Mouse (Mus musculus) left cerebral cortex, postnatal 10 days (tissue): ENCODE measurements around the gene Ibsp. TPM values are rescaled to one million over a fixed set of nuclear protein-coding genes. Genes with fewer than 3 reads are reported as not detected.

Experiments
- DNase-seq, 2 experiments: peaks; one replicate each; pipeline ENCODE4 v3.0.0; 2021 to 2022; ENCODE audit warnings: low spot score in 2 of 2, mixed read lengths in 1 of 2; ENCODE audit errors: extremely low spot score in 1 of 2
- intact Hi-C: fragments of 180-260 bp; cut with DNase I; formaldehyde crosslinking; loops from one replicate; pipeline ENCODE4 v1.15.1; 2025
- microRNA-seq: library from miRNA; unstranded; fragments of <30 nt; microRNA quantifications from one replicate; pipeline ENCODE4 v1.2.0, GENCODE M21; 2022
- total RNA-seq, 2 experiments: library from RNA; stranded (reverse); gene quantifications; 2 replicates each; pipeline ENCODE4 v1.2.3; 2021

The Ibsp gene
- total RNA-seq, 2 experiments from 2014 or later, result 0.49 to 0.90 TPM

DNA sequence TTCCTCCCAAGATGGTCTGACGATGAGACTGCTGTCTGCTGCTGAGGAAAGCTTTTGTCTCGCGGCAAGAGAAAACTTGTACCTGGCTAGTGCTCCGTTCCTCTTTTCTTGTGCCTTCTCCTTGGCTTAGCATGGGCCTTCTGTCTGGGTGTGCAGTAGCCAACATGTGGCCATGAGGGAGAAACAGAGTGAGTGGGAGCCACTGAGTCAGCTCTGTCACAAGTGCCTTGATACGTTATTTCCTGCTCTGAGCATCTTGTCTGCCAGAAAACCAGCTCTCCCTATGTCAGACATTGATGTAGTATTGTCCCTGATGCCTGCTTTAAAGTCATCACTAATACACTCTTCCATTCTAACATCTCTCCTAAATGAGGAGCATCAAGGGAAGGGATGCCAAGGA lies 40.0 kb downstream of the Ibsp start:
- no peak for DNase-seq
- intact Hi-C loops, result loop anchor here (5.0 kb wide), 1 partner anchor 342 kb away; no protein-coding TSS in a partner anchor

DNA sequence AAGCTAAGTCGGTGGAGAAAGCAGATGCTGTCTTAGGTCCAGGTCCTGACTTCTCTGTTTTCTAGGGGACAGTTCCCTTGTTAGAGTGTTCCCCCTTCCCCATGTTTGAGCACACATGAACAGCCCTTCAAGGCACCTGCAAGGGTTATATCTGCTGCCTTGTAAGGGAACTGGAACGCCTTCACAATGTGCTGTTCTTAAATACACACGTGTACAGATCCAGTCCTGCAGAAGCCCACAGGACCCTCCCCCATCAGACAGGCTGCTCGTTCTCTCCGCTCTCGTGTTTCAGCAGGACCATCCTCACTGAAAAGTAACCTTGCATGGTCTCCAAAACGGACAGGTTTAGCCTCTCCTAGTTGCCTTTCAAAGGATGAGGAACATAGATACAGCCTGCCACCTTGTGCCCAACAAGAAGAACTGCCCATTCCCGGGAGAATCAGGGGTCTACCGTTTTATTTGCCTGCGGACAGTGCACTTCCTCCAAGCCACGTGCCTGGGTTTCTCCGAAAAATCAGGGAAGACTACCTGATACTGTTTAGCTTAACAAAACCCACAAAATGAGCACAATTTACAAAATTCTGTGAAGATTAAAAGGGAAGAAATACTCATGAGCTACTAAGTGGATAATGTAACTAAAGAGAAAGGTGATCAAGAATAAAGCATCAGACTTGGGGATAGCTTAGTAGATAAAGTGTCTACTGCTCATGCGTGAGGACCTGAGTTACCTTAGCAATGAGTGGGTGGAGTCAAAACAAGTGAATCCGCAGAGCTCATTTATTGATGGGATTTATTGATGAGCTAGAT lies 40.9 kb downstream of the Ibsp start:
- intact Hi-C loops, result loop anchor here (5.0 kb wide), 2 partner anchors 107 to 343 kb away; no protein-coding TSS in a partner anchor
- DNase-seq, result peak; percentile 51 to 53

DNA sequence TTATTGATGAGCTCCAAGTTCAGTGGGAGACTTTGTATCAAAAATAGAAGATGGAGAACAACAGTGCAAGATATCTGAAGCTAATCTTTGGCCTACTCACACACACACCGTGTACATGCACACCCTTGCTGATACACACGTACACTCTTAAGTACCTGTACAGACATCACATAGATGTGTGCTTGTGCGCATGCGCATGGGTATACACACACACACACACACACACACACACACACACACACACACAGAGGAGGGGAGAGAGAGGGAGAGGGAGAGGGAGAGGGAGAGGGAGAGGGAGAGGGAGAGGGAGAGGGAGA lies 41.5 kb downstream of the Ibsp start:
- intact Hi-C loops, result loop anchor here (5.0 kb wide), 1 partner anchor 107 kb away; no protein-coding TSS in a partner anchor
- no peak for DNase-seq

DNA sequence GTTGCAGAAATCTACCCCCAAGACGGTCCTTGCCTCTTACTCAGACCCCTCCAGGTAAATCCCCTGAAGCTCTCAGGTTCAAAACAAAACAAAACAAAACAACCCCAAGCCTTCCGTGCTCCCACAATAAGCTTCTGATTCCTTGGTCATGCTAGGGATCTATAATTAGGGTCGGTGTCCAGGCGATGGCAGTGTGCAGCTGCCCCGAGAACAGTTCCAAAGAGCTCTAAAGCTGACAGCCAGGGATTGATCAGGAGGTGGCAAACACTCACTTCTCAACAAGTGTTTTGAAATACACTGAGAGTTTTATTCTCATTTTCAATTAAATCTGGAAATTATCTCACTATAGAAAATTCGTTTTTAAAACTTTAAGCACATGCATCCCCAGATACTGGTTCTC lies 43.9 kb downstream of the Ibsp start:
- no peak for DNase-seq
- intact Hi-C loops, result loop anchor here (5.0 kb wide), 1 partner anchor 104 kb away; no protein-coding TSS in a partner anchor

DNA sequence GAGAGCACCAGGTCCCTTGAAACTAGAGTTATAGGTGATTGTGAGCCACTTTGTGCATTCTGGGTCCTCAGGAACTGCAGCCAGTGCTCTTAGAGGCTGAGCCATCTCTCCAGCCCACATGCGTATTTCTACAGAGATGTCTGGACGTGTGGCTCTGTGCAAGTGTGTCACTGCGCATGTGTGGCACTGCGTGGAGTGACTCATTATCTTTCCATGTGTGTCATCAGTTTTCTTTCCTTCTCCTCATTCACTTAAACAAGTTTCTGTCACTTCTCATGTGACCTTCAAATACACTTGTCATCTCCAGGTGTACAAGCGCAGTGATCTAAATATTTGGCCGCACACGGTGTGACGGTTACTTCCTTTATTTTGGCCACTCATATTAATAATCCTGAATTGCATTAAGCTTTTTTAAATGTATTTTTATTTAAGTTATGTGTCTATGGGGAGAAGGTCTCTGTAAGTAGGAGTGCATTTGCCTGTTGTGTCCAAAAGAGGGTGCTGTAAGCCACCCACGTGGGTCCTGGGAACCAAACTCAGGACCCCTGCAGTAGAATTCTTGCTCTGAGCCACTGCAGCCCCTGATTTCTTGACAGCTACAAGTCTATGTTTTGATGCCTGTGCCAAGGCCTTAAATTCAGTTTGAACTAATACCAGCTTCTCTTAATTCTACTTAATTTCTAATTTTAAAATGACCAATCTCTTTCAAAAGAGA lies 45.7 kb downstream of the Ibsp start:
- intact Hi-C loops, result loop anchor here (5.0 kb wide), 2 partner anchors 83 to 103 kb away; no protein-coding TSS in a partner anchor
- no peak for DNase-seq

DNA sequence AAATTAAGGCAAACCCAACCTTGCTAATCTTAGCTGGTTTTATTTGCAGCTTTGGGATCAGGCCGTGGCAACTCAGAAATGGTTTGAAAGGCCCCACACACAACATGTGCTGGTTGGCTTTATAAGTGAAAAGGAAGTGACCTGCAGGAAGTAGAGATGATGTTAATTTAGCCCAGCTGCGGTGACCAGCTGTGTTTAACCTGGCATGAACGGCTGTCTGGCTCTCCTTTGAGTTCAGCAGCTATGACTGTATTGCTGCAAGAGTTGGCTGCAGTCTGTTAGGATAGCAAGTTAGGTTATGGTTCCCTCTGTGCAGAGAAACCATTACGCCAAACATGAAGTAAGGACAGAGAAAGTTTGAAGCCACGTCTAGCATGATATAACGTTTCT lies 46.3 kb downstream of the Ibsp start:
- intact Hi-C loops, result loop anchor here (5.0 kb wide), 1 partner anchor 82 kb away; no protein-coding TSS in a partner anchor
- no peak for DNase-seq

DNA sequence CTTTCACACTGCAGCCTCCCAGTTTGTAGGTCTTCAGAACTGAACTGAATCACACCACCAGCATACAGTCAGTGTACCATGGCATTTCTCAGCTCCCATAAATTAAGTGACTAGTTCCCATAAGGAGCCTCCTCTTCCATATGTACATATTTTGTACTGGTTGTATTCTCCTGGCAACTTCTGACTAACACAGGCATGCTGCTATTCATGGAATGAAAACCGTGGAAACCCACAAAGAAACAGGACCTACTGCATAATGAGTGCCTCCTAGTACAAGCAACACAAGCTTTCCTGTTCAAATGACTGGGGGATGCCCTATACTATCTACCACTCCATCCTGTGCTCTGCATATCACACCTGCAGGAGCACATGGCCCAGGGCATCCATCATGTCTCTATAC lies 52.1 kb downstream of the Ibsp start:
- intact Hi-C loops, result no loop called here
- no peak for DNase-seq

DNA sequence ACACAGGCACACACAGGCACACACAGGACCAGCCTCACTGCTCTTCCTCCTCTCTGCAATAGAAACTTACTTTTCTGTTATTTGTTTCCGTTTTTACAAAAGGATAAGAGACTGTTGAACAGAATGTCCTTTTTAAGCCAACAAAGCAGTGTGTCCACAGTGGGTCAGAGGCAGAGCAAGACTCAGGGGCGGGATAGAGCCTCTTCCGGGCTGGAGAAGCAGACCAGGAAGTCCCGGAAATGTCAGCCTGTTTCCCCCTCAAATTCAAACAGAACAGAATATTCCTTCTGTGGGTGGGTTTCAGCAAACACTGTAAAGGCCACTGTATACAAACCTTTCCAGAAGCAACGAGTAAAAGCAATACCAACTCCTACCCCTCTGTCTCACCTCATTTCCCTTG lies 52.9 kb downstream of the Ibsp start:
- no peak for DNase-seq
- intact Hi-C loops, result no loop called here

DNA sequence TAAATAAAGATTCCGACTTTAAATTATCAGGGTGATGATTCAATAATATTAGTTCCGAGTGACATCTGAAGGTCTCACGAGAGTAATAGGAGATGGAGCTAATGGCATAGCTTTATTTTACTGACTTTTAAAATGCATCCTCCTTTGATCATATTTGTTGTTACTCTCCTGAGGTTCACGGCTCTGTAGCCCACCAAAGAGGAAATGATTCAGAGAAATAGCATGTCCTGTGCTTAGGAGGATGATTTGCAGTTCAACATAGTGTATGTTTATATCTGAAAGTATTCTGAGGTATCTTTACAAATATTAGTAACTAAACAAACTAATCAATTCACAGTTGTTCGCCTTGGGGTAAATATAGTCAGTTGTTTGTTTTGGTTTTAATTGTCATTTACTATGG lies 58.6 kb downstream of the Ibsp start:
- intact Hi-C loops, result no loop called here
- DNase-seq, result no peak

DNA sequence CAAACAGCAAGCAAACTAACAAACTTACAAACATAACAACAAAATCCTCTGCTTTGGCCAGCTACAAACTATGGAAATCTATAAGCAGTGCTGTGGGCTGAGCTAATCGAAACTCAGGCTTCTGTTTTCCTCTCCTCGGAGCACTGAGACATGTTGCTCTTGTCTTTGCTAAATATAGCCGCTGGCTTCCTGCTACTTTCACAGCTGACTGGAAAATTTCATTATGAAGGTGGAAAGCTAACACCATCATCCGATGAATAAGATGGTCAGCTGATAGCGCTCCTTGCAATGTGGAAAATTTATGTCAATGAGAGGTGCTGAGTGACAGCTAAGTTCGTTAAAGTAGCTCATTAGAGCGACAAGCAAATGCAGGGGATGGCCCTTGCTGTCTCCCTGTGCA lies 59.6 kb downstream of the Ibsp start:
- intact Hi-C loops, result no loop called here
- no peak for DNase-seq

DNA sequence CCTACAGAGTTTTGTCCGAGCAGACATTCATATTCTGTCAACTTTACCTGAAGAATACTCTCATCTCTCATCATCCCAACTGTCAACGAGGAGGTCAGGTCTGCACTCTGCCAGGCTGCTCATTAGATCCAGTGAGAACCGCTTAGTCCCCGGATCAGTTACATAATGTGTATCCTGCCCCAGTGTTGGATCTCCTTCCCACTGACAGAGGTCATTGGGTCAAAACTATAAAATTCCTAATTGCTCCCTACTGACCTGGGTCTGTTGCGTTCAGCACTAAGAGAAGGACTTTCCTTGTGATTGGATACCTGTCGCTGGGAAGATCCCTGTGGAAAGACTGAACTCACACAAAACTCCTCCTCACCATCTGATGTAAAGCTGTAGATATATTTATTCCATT lies 60.3 kb downstream of the Ibsp start:
- no peak for DNase-seq
- intact Hi-C loops, result no loop called here

Small RNAs within 50 kb of the gene (microRNA-seq; reads per million reads assigned to microRNA genes)
- not detected for gene Gm23616

Other genes starting within 250 kb of the Ibsp start
- gene Gm17660, start 221.6 kb upstream of the Ibsp start, total RNA-seq, result not detected
- 1,000 to 10,000 TPM; 1,043 to 1,055 TPM for gene Sparcl1, start 185.4 kb upstream of the Ibsp start, total RNA-seq
- gene Dspp, start 128.5 kb upstream of the Ibsp start, total RNA-seq, result under 1 TPM in 1 of 2 experiments, not detected in 1; 0.08 TPM
- gene Dmp1, start 96.6 kb upstream of the Ibsp start, total RNA-seq, result under 1 TPM; 0.73 to 0.79 TPM
- gene Mepe, start 26.2 kb downstream of the Ibsp start, total RNA-seq, result not detected
- 10 to 100 TPM in 1 of 2 experiments, 1 to 10 TPM in 1; 6.9 to 10.1 TPM for gene Spp1, start 135.9 kb downstream of the Ibsp start, total RNA-seq
- gene Pkd2, start 160.3 kb downstream of the Ibsp start, total RNA-seq, result 10 to 100 TPM; 24.8 to 25.7 TPM
- 10 to 100 TPM; 13.6 to 15.3 TPM for gene BC005561, start 209.2 kb downstream of the Ibsp start, total RNA-seq